Mouse (Mus musculus) erythroblast, embryonic 14.5 days (primary cell): ENCODE data around the gene Cenpn.

Experiments
- GATA1 ChIP-seq: IDR thresholded peaks from 2 replicates; pipeline ENCODE4 v1.6.1; 2012; ENCODE audit warnings: low read length, inconsistent platforms, mixed read lengths
- TAL1 ChIP-seq: IDR thresholded peaks from 3 replicates; pipeline ENCODE4 v1.6.1; 2012; ENCODE audit warnings: low read length, inconsistent platforms, mixed read lengths

DNA sequence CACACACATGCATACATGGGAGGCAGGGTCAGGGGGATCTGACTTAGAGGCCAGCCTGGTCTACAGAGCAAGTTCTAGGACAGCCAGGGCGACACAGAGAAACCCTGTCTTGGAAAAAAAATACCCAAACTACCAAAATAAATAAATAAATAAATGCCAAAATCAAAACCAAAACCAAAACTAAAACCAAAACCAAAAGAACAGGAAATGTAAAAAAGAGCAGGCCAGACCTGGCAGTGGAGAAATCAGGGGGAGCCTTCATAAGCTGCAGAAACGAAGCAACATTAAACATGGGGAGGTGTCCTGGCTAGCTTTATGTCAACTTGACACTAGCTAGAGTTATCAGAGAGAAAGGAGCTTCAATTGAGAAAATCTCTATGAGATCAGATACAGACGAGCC is 29.4 kb upstream of the Cenpn start:
- TF ChIP-seq GATA1 (no peak), TAL1 (no peak)
